11 mouse cellular contexts compared by ENCODE assay signal in the genomic region with DNA sequence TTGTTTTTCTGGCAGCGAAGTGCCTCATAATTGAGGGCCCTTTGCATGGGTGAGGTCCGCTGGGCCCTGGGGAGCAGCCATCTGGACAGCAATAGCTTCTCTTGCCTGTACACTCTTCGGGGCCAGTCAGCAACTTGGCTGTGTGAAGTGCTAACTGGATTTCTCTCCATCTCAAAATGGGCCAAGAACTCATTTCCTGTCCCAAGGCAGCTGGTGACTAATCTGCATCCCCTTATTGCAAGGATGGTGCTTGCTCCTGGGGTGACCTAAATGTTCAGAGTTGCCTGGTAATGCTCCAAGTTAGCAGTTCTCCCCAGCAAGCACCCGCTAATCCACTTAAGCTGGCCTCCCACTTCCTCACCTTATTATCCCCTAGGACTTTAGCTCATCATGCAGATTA.
DNase-seq lines count a peak whose midpoint lies in the region; ATAC-seq and TF ChIP-seq lines count a peak whose summit lies in the region.
"Had no signal": no experiment of that assay in that cellular context is flagged by ENCODE, and none has a peak within 500 bp of the region (broad histone marks: within the 10 kb centered on the region; RNA-seq: fewer than 3 reads in every experiment).

No protein-coding gene starts in this region.

- H3K27ac ChIP-seq in liver, adult 2 months (replicated peaks; ENCODE audit: insufficient read depth, low read depth, low read length), result no peak overlapping the region
- no peak overlapping the region for H3K27ac ChIP-seq in liver, postnatal 0 days (ENCODE audit: low read depth)
- H3K27ac ChIP-seq: midbrain, embryonic 12.5 days had no signal

- no peaks in the 10 kb centered on the region for H3K27me3 ChIP-seq in liver, adult 2 months (ENCODE audit: control insufficient read depth, insufficient read depth, low read length)
- H3K27me3 ChIP-seq in liver, postnatal 0 days (ENCODE audit: insufficient read depth, low read length), result no peaks in the 10 kb centered on the region

- H3K9ac ChIP-seq in liver, adult 2 months (ENCODE audit: low read depth, low read length), result no peak overlapping the region
- H3K9ac ChIP-seq in liver, postnatal 0 days (replicated peaks), result no peak overlapping the region
- H3K9ac ChIP-seq: midbrain, embryonic 12.5 days had no signal

- no peak for TF ChIP-seq CTCF in liver, adult 2 months (IDR thresholded peaks at IDR 0.05; ENCODE audit: low read depth, low read length)
- no peak for TF ChIP-seq CTCF in liver, postnatal 0 days (IDR thresholded peaks at IDR 0.05; ENCODE audit: low read depth)

- WGBS in liver, adult 2 months, result 47% methylated on average over 4 of the region's 4 CpGs
- 53% methylated on average over 4 of the region's 4 CpGs for WGBS in liver, postnatal 0 days (ENCODE audit: insufficient replicate concordance)

- no peak for TF ChIP-seq EP300 in liver, postnatal 0 days (IDR thresholded peaks at IDR 0.05; ENCODE audit: low read depth)

- H3K4me2 ChIP-seq in liver, postnatal 0 days (ENCODE audit: low read depth, low read length), result no peak overlapping the region
- H3K4me2 ChIP-seq: midbrain, embryonic 12.5 days had no signal

- no peaks in the 10 kb centered on the region for H3K9me3 ChIP-seq in liver, postnatal 0 days (ENCODE audit: low read length)
- H3K9me3 ChIP-seq: midbrain, embryonic 12.5 days had no signal

- H3K36me3 ChIP-seq in liver, adult 2 months (ENCODE audit: control insufficient read depth, insufficient read depth, low read length), result no peaks in the 10 kb centered on the region
- H3K36me3 ChIP-seq in liver, postnatal 0 days (replicated peaks; ENCODE audit: insufficient read depth, low read length), result no peaks in the 10 kb centered on the region
- H3K36me3 ChIP-seq: midbrain, embryonic 12.5 days had no signal

- no peak for TF ChIP-seq POLR2A in liver, adult 2 months (IDR thresholded peaks at IDR 0.05; ENCODE audit: extremely low read depth, insufficient read depth, low read length)

- intact Hi-C loops in heart, postnatal 36 days (cut with DNase I), result no loop called here

- H3K4me1 ChIP-seq in liver, adult 2 months (ENCODE audit: control insufficient read depth, insufficient read depth, low read length), result no peaks in the 10 kb centered on the region
- no peaks in the 10 kb centered on the region for H3K4me1 ChIP-seq in liver, postnatal 0 days (ENCODE audit: insufficient read depth)

- DNase-seq in gastrocnemius, adult 18-20 months (ENCODE audit: low spot score), result peak; percentile 18
- no peak for DNase-seq in gastrocnemius, postnatal 4 days (ENCODE audit: low spot score in 2 of 2)
- DNase-seq in liver, adult 2 months (ENCODE audit: extremely low read depth, low read depth, low spot score), result peak; percentile 29
- DNase-seq in liver, postnatal 0 days, result no peak
- peak; percentile 55 to 78 for DNase-seq in cerebellum, postnatal 10 days
- peak; percentile 18 to 30 for DNase-seq in heart, postnatal 36 days
- no peak for DNase-seq in urinary bladder, adult 2 months (ENCODE audit: low spot score)
- DNase-seq in thymus, postnatal 25 days, result no peak
- DNase-seq: adrenal gland, postnatal 10 days had no signal

- no peak for ATAC-seq in liver, postnatal 0 days

- H3K4me3 ChIP-seq in liver, adult 2 months (ENCODE audit: insufficient read depth, low read depth, low read length), result no peak overlapping the region
- H3K4me3 ChIP-seq in liver, postnatal 0 days (ENCODE audit: low read depth, low read length), result no peak overlapping the region
- H3K4me3 ChIP-seq: erythroblast, embryonic 14.5 days; midbrain, embryonic 12.5 days had no signal

- no peaks in the 10 kb centered on the region for H3K79me2 ChIP-seq in liver, adult 2 months (ENCODE audit: control insufficient read depth, insufficient read depth, low read length)

Comparison
In these comparisons a context has a peak if more than half of its experiments do, and no peak if none do; other contexts are left out.
1. DNase-seq: peak in gastrocnemius, adult 18-20 months (single experiment), liver, adult 2 months (single experiment), cerebellum, postnatal 10 days (2 of 2) and heart, postnatal 36 days (2 of 2); none in gastrocnemius, postnatal 4 days (0 of 2), liver, postnatal 0 days (single experiment), urinary bladder, adult 2 months (single experiment) and thymus, postnatal 25 days (single experiment).